Mouse (Mus musculus) myocyte (in vitro differentiated cells): ENCODE measurements around the gene Aldh3a2.

Experiments
- E2F4 ChIP-seq: IDR thresholded peaks from one replicate; pipeline ENCODE4 v1.6.1; 2011; ENCODE audit warnings: mild to moderate bottlenecking, control low read depth, moderate library complexity; ENCODE audit not compliant: insufficient read depth
- MAX ChIP-seq: IDR thresholded peaks from one replicate; pipeline ENCODE4 v1.6.1; 2011; ENCODE audit warnings: low read depth, mild to moderate bottlenecking, control low read depth
- MYOD1 ChIP-seq, 3 experiments: IDR thresholded peaks; one replicate each; pipeline ENCODE4 v1.6.1; 2011; ENCODE audit warnings: control low read depth in 2 of 3, low read depth in 2 of 3, mild to moderate bottlenecking in 2 of 3, moderate library complexity in 1 of 3; ENCODE audit not compliant: insufficient read length in 2 of 3, control insufficient read depth in 1 of 3
- POLR2A ChIP-seq: IDR thresholded peaks from one replicate; pipeline ENCODE4 v1.6.1; 2011; ENCODE audit warnings: low read depth, mild to moderate bottlenecking, control low read depth, moderate library complexity; ENCODE audit not compliant: insufficient read length
- POLR2AphosphoS2 ChIP-seq: IDR thresholded peaks from one replicate; pipeline ENCODE4 v1.6.1; 2011; ENCODE audit warnings: low read depth, control low read depth; ENCODE audit not compliant: insufficient read length
- TCF12 ChIP-seq: IDR thresholded peaks from one replicate; pipeline ENCODE4 v1.6.1; 2011; ENCODE audit warnings: mild to moderate bottlenecking, control low read depth; ENCODE audit not compliant: poor library complexity, insufficient read depth, severe bottlenecking
- TCF3 ChIP-seq: IDR thresholded peaks from one replicate; pipeline ENCODE4 v1.6.1; 2011; ENCODE audit warnings: low read depth, control low read depth; ENCODE audit not compliant: insufficient read length

- no peak for TF ChIP-seq MAX
- no peak for TF ChIP-seq E2F4
- TF ChIP-seq POLR2A = no peak
- TF ChIP-seq TCF12 = no peak
- no peak for TF ChIP-seq TCF3
- TF ChIP-seq POLR2AphosphoS2 = no peak
- TF ChIP-seq MYOD1 (IDR thresholded peaks at IDR 0.05; ENCODE audit: control insufficient read depth in 1 of 3, insufficient read length in 2 of 3, low read depth in 2 of 3) = no peak
Observed at GRCm38 (mm10) chr11:61244406-61244805, 22.9 kb downstream of the Aldh3a2 start.
